Mouse (Mus musculus) erythroblast, embryonic 14.5 days (primary cell): ENCODE results near the gene Cpne5.

Source experiments
- GATA1 ChIP-seq: IDR thresholded peaks from 2 replicates; pipeline ENCODE4 v1.6.1; 2012; ENCODE audit warnings: low read length, inconsistent platforms, mixed read lengths
- TAL1 ChIP-seq: IDR thresholded peaks from 3 replicates; pipeline ENCODE4 v1.6.1; 2012; ENCODE audit warnings: low read length, inconsistent platforms, mixed read lengths

- TF ChIP-seq TAL1 (no peak), GATA1 (no peak)
These were observed 114.3 kb downstream of the Cpne5 start for GRCm38 (mm10) chr17:29123578-29124174.
